Mouse (Mus musculus): ENCODE results near the gene S100a16. TPM values are rescaled to one million over a fixed set of nuclear protein-coding genes. Genes with fewer than 3 reads are reported as not detected.
A peak's percentile ranks its signal among the peaks of the same experiment; 100 is the strongest.

The S100a16 gene
- polyA plus RNA-seq, 1 experiment from 2014 or later, result 40.1 TPM

DNA sequence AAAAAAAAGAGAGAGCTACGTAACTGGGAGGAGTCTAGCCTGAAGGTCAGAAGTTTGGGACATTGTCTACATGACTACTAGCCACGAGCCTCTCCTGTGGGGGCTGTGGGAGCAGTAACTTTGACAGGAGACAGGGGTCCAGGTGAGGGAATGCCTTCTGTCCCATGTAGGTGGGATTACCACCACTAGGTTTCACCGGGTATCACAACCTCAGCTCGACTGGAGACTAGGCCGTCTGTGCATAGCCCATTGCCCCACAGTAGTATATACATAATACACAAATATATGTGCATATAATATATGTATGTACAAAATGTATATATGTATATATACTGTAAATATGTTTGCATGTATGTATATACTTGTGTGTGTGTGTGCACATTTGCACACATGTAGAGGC is 44.1 kb downstream of the S100a16 start:
- Histone ChIP-seq H3K36me3 (no peaks in the 10 kb centered on the region), H3K27ac (no peak overlapping the region), H3K4me3 (no peak overlapping the region), H3K9me3 (replicated peaks) (no peaks in the 10 kb centered on the region), H3K4me1 (no peaks in the 10 kb centered on the region), H3K27me3 (ENCODE audit: low read depth, poor library complexity, severe bottlenecking) (no peaks in the 10 kb centered on the region)
- DNase-seq (ENCODE audit: low spot score), result no peak
- 88% methylated on average over 5 of the region's 5 CpGs for WGBS

DNA sequence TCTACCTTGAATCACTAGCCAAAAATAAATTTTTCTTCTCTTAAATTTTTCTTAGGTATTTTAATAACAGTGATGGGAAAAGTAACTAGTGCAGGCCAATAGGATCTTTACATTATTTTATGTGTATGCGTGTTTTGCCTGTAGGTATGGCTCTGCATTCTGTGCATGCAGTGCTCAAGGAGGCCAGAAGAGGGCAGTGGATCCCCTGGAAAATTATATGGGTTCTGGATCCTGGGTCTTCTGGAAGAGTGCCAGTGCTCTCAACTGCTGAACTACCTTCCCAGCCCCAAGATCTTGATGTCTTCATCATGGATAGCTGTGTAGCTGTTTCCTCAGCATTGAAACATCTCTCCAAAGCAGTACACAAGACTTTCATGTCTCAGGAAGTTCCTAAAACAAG is 45.1 kb downstream of the S100a16 start:
- no peak overlapping the region for H3K4me3 ChIP-seq
- no peaks in the 10 kb centered on the region for H3K36me3 ChIP-seq
- no peak for DNase-seq (ENCODE audit: low spot score)
- no peaks in the 10 kb centered on the region for H3K27me3 ChIP-seq (ENCODE audit: low read depth, poor library complexity, severe bottlenecking)
- H3K4me1 ChIP-seq, result no peaks in the 10 kb centered on the region
- H3K9me3 ChIP-seq (replicated peaks), result no peaks in the 10 kb centered on the region
- 98% methylated on average over 1 of the region's 1 CpGs for WGBS
- no peak overlapping the region for H3K27ac ChIP-seq

DNA sequence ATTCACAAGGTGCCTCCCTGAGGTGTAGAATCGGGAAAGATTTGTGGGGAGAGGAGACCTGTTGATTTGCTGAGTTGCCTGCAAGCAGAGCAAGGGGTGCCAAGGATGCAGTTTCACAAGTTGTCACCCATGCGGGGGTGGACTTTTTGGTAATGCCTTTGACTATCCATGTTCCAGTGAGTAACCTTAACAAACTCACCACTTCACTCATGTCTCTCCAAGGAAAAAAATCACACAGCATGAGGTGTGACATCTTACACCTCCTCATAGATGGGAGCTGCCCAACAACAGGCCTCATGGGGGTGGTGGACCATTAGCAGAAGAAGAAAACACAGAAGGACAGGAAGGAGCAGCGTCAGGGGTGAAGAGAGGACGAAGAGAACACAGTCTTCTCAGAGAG is 45.5 kb downstream of the S100a16 start:
- Histone ChIP-seq H3K27ac (no peak overlapping the region), H3K4me3 (no peak overlapping the region), H3K36me3 (no peaks in the 10 kb centered on the region), H3K27me3 (ENCODE audit: low read depth, poor library complexity, severe bottlenecking) (no peaks in the 10 kb centered on the region), H3K9me3 (replicated peaks) (no peaks in the 10 kb centered on the region), H3K4me1 (no peaks in the 10 kb centered on the region)
- DNase-seq (ENCODE audit: low spot score), result no peak
- WGBS, result 75% methylated on average over 4 of the region's 4 CpGs

DNA sequence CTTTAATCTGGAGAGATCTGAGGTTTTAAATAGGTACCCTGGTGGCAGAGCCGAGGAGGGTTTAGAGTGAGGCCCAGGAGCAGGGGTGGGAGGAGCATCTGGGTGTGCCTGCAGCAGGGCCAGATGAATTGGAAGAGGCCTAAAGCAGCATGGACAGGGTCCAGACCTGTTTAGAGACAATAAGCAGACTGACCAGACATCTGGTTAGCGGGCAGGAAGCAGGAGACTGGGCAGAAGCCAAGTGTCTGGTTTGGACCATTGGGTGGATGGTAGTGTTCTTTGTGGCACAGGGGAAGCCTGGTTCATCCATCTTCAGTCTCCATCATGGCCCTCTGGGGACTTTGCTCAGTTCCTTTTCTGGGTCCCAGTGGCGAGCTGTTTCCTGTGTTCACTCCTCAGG is 46.8 kb downstream of the S100a16 start:
- 52% methylated on average over 3 of the region's 3 CpGs for WGBS

DNA sequence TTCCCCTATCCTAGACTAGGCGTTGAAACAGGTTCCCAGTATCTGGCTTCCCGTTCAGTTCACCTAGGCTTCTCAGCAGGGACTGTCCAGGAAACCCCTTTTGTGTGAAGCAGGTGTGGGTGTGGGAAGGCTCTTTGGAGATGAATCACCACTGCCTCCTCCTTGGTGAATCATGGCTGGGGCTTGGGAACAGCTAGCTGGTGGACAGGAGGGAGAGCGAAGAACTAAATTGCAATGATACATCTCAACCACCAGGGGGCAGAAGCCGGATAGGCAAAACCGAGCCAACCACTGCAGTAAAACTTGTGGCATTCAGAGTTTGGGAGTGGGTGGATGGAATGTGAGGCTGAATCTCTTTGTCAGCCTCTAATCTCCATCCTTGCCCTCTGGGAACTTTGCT is 48.5 kb downstream of the S100a16 start:
- Histone ChIP-seq H3K9me3 (replicated peaks) (no peaks in the 10 kb centered on the region), H3K36me3 (no peaks in the 10 kb centered on the region), H3K27me3 (ENCODE audit: low read depth, poor library complexity, severe bottlenecking) (no peaks in the 10 kb centered on the region), H3K4me1 (no peaks in the 10 kb centered on the region), H3K4me3 (no peak overlapping the region), H3K27ac (no peak overlapping the region)
- peak; percentile 76 for DNase-seq (ENCODE audit: low spot score)
- 30% methylated on average over 5 of the region's 5 CpGs for whole genome bisulfite sequencing

More for the DNA sequence above, 46.8 kb downstream of the S100a16 start:
- no peak for DNase-seq (ENCODE audit: low spot score)
- Histone ChIP-seq H3K4me1 (no peaks in the 10 kb centered on the region), H3K27ac (no peak overlapping the region; the same call in 1 of the 2 replicates), H3K27me3 (ENCODE audit: low read depth, poor library complexity, severe bottlenecking) (no peaks in the 10 kb centered on the region), H3K9me3 (replicated peaks) (no peaks in the 10 kb centered on the region), H3K4me3 (no peak overlapping the region), H3K36me3 (no peaks in the 10 kb centered on the region)

DNA sequence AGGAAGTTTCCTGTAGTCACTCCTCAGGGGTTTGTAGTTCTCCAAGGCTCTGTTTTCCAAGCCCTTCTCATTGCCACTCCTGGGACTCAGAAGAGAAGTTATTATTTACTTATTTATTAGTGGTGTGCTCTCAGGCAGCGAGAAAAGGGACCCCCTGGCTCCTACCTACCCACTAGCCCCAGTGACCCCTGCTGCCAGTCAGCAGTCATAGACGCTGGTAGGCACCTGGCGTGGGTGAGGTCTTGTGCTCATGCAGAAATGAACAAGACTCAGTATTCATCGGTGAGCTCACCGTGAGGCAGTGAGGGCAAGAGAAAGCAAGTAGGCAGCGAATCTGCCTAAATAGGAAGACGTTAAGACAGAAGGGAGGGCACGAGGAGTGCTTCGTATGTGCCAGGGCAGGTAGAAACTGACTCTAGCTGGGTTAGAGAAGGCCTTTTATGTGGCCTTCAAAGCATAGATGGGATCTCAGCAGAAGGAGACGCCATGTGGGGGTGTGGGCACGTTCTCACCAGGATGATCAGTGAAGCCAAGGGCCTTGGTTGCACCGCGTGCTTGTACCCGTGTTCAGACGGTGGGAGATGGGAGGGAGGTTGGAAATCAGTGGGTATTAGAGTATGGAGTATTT is 49.1 kb downstream of the S100a16 start:
- 87% methylated on average over 15 of the region's 15 CpGs for WGBS
- DNase-seq (ENCODE audit: low spot score), result no peak

DNA sequence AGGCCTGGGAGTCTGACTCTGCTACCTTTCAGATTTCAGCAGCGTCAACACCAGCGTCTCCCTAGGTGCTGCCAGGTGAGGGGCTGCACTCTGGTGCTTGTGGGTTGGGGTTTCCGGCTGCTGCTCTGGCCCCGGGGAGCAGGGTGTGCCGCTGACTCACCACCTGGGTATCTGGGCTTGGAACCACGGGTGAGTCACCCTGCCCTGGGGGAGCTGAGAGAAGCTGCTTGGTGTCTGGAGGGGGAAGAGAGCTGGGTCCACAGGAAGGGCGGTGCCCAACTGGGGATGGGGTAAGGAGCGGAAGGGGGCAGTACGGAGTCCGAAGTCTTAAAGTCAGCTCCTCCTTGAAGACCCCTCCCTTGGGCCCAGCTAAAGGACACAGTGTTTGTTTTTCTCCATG is 49.9 kb downstream of the S100a16 start:
- WGBS, result 72% methylated on average over 10 of the region's 10 CpGs
- H3K4me3 ChIP-seq, result no peak overlapping the region
- H3K9me3 ChIP-seq (replicated peaks), result no peaks in the 10 kb centered on the region
- no peak for DNase-seq (ENCODE audit: low spot score)
- H3K27me3 ChIP-seq (ENCODE audit: low read depth, poor library complexity, severe bottlenecking), result no peaks in the 10 kb centered on the region
- no peaks in the 10 kb centered on the region for H3K36me3 ChIP-seq
- H3K4me1 ChIP-seq, result no peaks in the 10 kb centered on the region
- 0 out of 2 replicates have a peak overlapping the region, but pooled peaks have one; percentile 36 for H3K27ac ChIP-seq

More for the DNA sequence above, 49.1 kb downstream of the S100a16 start:
- Histone ChIP-seq H3K36me3 (no peaks in the 10 kb centered on the region), H3K4me3 (no peak overlapping the region), H3K27me3 (ENCODE audit: low read depth, poor library complexity, severe bottlenecking) (no peaks in the 10 kb centered on the region), H3K9me3 (replicated peaks) (no peaks in the 10 kb centered on the region), H3K4me1 (no peaks in the 10 kb centered on the region), H3K27ac (0 out of 2 replicates have a peak overlapping the region, but pooled peaks have one; percentile 5)

DNA sequence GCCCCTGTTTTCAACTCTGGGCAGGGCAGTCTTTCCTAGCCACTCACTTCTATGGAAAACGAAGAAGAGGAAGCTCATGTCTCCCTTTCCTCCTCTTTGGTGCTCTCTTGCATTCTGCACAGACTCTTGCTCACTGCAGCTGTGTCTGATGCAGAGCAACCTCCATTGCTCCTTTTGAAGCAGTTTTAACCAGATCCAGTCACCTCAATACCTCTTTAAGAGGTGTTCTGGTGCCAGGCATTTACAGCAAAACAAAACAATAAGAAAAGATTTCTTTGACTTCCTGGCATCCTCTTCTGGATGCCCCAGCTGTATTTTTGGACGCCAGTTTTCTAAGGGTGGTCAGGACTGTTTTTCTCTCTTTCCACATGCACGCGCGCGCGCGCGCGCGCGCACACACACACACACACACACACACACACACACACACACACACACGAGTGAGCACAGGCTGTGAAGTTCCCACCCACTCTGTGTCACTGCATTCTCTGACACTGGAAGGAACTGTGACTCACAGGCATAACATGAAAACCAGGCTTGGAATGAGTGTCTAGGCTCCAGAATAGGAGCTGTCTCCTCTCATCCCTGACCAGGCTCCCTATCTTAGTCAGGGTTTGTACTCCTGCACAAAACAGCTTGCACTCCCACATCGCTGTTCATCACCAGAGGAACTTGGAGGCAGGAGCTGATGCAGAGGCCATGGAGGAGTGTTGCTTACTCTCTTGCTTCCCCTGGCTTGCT is 50.5 kb downstream of the S100a16 start:
- Histone ChIP-seq H3K27me3 (ENCODE audit: low read depth, poor library complexity, severe bottlenecking) (no peaks in the 10 kb centered on the region), H3K9me3 (replicated peaks) (no peaks in the 10 kb centered on the region), H3K4me3 (no peak overlapping the region), H3K4me1 (no peaks in the 10 kb centered on the region), H3K27ac (0 out of 2 replicates have a peak overlapping the region, but pooled peaks have one; percentile 36), H3K36me3 (no peaks in the 10 kb centered on the region)
- 89% methylated on average over 14 of the region's 14 CpGs for WGBS
- DNase-seq (ENCODE audit: low spot score), result no peak

DNA sequence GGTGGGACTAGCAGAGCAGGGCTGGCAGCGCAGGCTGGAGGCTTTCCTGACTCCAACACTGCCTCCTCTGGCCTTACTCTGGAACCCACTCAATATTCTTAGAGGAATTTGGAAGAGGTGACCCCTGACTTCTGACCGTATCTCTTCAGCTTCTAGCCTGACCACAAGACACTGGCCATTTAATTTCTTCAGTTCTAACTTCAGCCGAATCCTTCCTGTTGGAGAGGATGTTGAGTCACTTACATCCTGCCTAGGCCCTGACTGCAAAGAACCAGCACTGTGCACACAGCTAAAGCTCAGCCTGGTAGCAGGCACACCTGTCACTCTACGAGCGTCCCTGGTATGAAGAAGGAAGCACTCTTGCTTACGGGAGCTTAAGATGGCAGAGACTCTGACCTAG is 52.3 kb downstream of the S100a16 start:
- H3K9me3 ChIP-seq (replicated peaks), result no peaks in the 10 kb centered on the region
- H3K4me1 ChIP-seq, result no peaks in the 10 kb centered on the region
- no peaks in the 10 kb centered on the region for H3K36me3 ChIP-seq
- no peak overlapping the region for H3K27ac ChIP-seq
- H3K4me3 ChIP-seq, result no peak overlapping the region
- 84% methylated on average over 6 of the region's 6 CpGs for WGBS
- no peak for DNase-seq (ENCODE audit: low spot score)
- no peaks in the 10 kb centered on the region for H3K27me3 ChIP-seq (ENCODE audit: low read depth, poor library complexity, severe bottlenecking)

DNA sequence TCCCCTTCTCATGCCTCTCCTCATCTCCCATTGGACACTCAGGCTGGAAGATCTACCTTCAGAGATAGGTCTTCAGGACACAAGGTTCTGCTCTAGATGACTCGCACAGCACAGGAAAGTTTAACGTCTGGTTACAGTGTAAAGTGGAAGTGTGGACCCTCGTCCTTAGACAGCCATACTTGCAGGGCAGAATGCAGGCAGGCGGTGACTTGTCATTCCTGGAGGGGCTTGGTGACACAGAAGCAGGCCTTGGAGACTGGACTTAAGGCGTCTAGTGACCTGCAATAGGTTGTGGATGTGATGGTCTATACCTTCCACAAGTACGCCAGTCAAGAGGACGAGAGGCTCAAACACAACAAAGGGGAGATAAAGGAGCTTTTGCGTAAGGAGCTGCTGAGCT is 52.9 kb downstream of the S100a16 start, which contains the start of gene S100a2:
S100a2 (plus strand) TSS at position 301 of the 400 bp plus-strand sequence.
- Histone ChIP-seq H3K27ac (no peak within 1 kb of the TSS), H3K27me3 (ENCODE audit: low read depth, poor library complexity, severe bottlenecking) (no peaks in the 10 kb centered on the region), H3K9me3 (replicated peaks) (no peaks in the 10 kb centered on the region), H3K36me3 (no peaks in the 10 kb centered on the region), H3K4me1 (no peaks in the 10 kb centered on the region), H3K4me3 (no peak within 1 kb of the TSS)
- DNase-seq (ENCODE audit: low spot score), result no peak
- 91% methylated on average over 8 of the region's 8 CpGs for WGBS

Other genes starting within 250 kb of the S100a16 start
- gene Gatad2b, start 244.1 kb upstream of the S100a16 start, polyA plus RNA-seq (2016; fragmentation: Nextera tagmentation; extraction: Ambion mirVana), result 14.3 and 15.6 TPM in 2 replicates
- 37.4 and 41.9 TPM in 2 replicates for gene Slc27a3, start 147.3 kb upstream of the S100a16 start, polyA plus RNA-seq (2016; fragmentation: Nextera tagmentation; extraction: Ambion mirVana)
- gene Ints3, start 103.6 kb upstream of the S100a16 start, polyA plus RNA-seq (2016; fragmentation: Nextera tagmentation; extraction: Ambion mirVana), result 53.3 and 53.5 TPM in 2 replicates
- 3.5 and 4.7 TPM in 2 replicates for gene Npr1, start 71.4 kb upstream of the S100a16 start, polyA plus RNA-seq (2016; fragmentation: Nextera tagmentation; extraction: Ambion mirVana)
- gene Ilf2, start 61.1 kb upstream of the S100a16 start, polyA plus RNA-seq (2016; fragmentation: Nextera tagmentation; extraction: Ambion mirVana), result 374 and 379 TPM in 2 replicates
- gene Snapin, start 46.2 kb upstream of the S100a16 start, polyA plus RNA-seq (2016; fragmentation: Nextera tagmentation; extraction: Ambion mirVana), result 49.1 and 60.3 TPM in 2 replicates
- 175 and 194 TPM in 2 replicates for gene Chtop, start 27.8 kb upstream of the S100a16 start, polyA plus RNA-seq (2016; fragmentation: Nextera tagmentation; extraction: Ambion mirVana)
- gene S100a1, start 22.9 kb upstream of the S100a16 start, polyA plus RNA-seq (2016; fragmentation: Nextera tagmentation; extraction: Ambion mirVana), result 4.6 and 5.3 TPM in 2 replicates
- gene S100a13, start 22.8 kb upstream of the S100a16 start, polyA plus RNA-seq (2016; fragmentation: Nextera tagmentation; extraction: Ambion mirVana), result 8.5 and 10.3 TPM in 2 replicates
- 0.30 TPM in 1 of 2 replicates, not detected in the other for gene S100a14, start 10.4 kb upstream of the S100a16 start, polyA plus RNA-seq (2016; fragmentation: Nextera tagmentation; extraction: Ambion mirVana)
- gene S100a3, start 23.3 kb downstream of the S100a16 start, polyA plus RNA-seq (2016; fragmentation: Nextera tagmentation; extraction: Ambion mirVana), result 0.98 TPM in 1 of 2 replicates, not detected in the other
- not detected in 2 replicates for gene S100a2, start 53.0 kb downstream of the S100a16 start, polyA plus RNA-seq (2016; fragmentation: Nextera tagmentation; extraction: Ambion mirVana)
- gene Gm42674, start 64.7 kb downstream of the S100a16 start, polyA plus RNA-seq (2016; fragmentation: Nextera tagmentation; extraction: Ambion mirVana), result not detected in 2 replicates
- 0.34 and 0.64 TPM in 2 replicates for gene S100a4, start 66.5 kb downstream of the S100a16 start, polyA plus RNA-seq (2016; fragmentation: Nextera tagmentation; extraction: Ambion mirVana)
- gene S100a5, start 71.3 kb downstream of the S100a16 start, polyA plus RNA-seq (2016; fragmentation: Nextera tagmentation; extraction: Ambion mirVana), result not detected in 2 replicates
- gene S100a6, start 75.6 kb downstream of the S100a16 start, polyA plus RNA-seq (2016; fragmentation: Nextera tagmentation; extraction: Ambion mirVana), result 11.4 and 11.6 TPM in 2 replicates
- gene S100a7a, start 116.8 kb downstream of the S100a16 start, polyA plus RNA-seq (2016; fragmentation: Nextera tagmentation; extraction: Ambion mirVana), result not detected in 2 replicates
- 1.2 TPM in 1 of 2 replicates, not detected in the other for gene S100a8, start 131.7 kb downstream of the S100a16 start, polyA plus RNA-seq (2016; fragmentation: Nextera tagmentation; extraction: Ambion mirVana)
- gene S100a9, start 158.5 kb downstream of the S100a16 start, polyA plus RNA-seq (2016; fragmentation: Nextera tagmentation; extraction: Ambion mirVana), result 0.73 TPM in 1 of 2 replicates, not detected in the other
- gene Pglyrp4, start 189.7 kb downstream of the S100a16 start, polyA plus RNA-seq (2016; fragmentation: Nextera tagmentation; extraction: Ambion mirVana), result not detected in 2 replicates
- gene Gm5849, start 240.6 kb downstream of the S100a16 start, polyA plus RNA-seq (2016; fragmentation: Nextera tagmentation; extraction: Ambion mirVana), result not detected in 2 replicates

All from limb, embryonic 10.5 days (tissue).